Mouse (Mus musculus): Measurements from ENCODE around the gene Usp24.

GRCm38 (mm10) chr4:106454541-106454940 is 138.5 kb downstream of the Usp24 start:
- TF ChIP-seq HCFC1 (IDR thresholded peaks at IDR 0.05; ENCODE audit: low read depth, low read length) (no peak), PAX5 (IDR thresholded peaks at IDR 0.05; ENCODE audit: low read length) (no peak), GABPA (IDR thresholded peaks at IDR 0.05; ENCODE audit: insufficient replicate concordance, low read depth, low read length) (no peak)
